Mouse (Mus musculus): ENCODE data around the gene Eif3l.

The Eif3l gene

DNA sequence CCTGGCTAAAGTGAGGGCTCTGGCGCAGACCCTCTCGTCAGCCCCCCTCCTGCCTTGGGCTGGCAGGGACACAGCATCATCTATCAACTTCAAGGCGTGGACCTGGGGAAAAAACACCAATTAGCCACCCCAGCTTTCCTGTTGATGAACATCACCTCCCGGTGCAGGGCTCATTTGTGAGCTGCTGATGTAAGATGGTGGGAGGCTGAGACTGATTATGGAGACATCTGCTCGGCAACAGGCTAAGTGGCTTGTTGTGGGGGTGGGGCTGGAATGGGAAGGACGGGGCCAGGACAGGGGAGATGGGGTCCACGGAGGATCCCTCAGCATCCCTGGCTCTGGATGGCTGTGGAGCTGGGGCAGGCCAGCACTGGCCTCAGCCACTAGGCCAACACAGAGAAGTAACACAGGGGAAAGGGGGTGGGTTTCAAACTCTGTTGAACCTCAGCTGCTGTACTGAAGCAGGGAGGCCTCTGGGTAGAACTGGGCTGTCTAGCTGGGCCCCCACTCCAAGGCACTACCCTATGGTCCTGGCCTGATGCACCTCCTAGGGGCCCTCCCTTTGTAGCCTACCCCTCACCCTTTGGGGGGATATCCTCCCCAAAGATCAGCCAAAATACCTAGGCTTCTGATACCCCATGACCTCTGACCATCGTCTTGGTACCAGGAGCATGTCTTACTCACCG, 24.7 kb upstream of the Eif3l start:
- no peak for DNase-seq

DNA sequence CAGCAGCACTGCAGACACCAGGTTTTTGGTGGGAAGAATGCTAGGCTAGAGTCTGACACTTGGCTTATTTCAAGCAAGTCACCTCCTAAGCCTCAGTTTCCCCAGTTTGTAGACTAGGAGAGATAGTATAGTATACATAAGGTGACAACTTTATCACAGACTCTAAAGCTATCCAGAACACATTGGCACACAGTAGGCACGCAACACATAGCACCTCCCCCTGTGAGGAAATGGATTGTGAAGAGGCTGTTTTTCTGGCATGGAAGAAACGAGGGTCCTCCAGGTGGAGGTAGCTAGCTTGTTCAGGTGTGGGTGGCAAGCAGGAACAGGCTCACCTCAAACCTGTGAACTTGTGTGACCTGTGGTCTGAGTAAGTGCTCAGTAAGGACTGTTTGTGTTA, 24.0 kb upstream of the Eif3l start:
- DNase-seq = no peak

DNA sequence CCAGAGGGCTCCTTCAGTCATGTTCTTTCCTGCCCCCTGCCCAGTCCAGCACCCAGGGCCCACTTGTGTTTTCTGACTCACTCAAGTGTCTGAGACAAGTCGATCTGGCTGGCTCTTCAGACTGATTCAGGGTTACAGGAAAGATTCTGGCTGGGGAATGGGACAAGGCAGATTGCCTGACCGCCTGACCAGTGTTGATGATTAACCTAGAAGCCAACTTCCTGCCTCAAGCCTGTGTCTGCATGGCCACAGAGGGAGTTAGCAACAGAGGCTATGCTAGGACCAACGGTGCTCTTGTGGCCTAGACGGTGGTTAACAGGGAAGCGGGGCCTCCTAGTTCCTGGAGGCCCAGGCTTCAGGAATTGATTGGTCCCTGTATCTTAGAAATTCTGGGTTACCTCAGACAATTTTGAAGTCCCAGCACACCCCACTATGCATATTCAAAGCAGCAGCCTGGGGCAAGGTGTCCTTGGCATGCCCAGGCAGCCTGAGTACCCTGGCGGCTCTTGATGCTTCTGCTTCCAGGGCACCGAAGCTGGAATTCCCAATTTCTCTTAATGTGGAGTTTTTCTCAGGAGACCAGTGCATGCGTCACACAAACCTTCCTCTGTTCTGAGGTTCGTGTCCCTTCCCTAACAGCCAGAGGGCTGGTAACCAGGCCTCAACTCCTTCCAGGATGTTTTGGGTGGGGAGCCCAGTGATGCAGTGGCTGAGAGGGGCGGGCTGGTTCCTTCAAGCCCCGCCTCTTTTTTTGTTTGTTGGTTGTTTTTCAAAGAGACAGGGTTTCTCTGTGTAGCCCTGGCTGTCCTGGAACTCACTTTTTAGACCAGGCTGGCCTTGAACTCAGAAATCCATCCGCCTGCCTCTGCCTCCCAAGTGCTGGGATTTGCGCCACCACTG, 23.3 kb upstream of the Eif3l start:
- DNase-seq = no peak

DNA sequence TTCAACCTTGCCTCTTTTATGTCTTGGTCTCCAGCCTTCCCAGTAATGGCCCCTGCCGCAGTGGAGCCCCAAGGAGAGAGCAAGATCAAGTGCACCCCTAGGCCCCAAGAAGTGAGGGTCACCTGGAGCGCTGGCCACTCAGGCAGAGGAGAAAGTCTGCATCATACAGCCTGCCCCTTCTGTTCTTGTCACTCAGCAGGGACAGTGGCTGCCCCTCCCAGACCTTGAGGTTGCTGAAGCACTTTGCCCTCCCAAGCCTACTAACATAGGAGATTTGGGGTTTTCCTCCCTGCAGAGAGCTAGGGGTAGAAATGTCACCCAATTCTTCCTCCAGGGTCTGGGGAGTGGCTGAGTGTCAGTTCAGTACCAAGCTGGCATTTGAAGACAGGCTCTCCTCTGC, 22.6 kb upstream of the Eif3l start:
- no peak for DNase-seq

DNA sequence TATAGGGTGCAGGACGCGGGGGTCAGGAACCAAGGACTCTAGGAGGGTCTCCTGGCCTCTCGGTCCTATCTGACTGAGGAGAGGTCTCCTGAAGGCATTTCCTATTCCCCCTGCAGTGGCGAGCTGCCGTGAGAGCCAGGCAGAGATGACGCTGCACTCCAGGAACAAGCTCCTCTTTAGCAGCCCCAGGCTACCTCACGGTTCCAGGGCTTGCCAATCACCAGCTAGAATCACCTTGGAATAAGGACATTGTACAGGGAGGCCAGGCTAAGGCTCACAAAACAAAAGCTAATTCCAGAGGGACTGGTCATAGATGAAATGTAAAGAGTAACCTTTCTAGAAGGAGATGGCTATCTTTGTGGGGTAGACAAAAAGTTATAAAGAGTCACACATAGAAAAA, 18.4 kb upstream of the Eif3l start:
- no peak for DNase-seq

DNA sequence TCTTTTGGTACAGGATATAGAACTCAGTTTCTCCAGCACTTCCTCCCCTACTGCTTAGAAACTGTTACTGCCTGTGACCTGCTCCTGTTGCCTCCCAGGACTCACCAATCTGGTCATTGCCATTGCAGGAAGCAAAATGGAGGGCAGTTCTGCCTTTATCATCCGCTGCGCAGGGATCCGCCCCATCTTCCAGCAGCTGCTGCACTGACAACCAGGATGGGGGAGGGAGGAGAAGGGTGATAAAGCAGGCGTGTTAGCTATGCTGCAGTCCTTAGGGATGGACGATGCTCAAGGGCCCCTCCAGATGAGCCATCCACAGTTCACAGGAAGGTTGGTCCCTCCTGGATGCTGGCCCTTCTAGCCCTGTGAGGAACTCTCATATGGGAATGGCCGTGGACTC, 17.1 kb upstream of the Eif3l start:
- DNase-seq = no peak

DNA sequence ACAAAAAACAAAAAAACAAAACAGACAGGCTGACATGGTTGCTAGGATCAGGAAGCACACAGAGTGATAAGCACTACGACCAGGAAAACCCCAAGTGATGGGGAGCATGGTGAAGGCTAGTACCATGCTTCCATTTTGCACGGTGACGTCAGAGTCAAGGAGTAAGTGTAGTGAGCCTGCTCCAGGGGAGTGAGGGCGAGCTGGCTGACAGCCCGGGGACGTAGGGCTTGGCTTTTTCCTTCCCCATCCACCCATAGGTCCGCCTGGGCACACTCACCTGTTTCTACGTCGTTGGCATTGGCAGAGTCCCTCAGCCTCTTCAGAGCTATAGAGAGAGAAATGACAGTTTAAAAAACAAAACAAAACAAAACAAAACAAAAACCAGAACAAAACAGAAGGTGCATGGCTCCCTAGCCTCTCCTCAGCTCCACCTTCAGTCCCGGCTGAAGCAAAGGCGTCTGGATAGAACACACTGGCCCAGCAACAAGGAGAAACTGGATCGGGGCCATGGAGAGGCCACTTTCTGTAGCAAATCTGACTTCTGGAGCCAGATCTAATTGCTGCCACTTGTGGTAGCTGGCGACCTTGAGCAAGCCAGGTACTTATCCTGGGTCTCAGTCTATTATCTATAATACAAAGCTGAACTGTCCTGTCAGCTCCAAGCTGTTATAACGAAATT, 14.0 kb upstream of the Eif3l start:
- no peak for DNase-seq

DNA sequence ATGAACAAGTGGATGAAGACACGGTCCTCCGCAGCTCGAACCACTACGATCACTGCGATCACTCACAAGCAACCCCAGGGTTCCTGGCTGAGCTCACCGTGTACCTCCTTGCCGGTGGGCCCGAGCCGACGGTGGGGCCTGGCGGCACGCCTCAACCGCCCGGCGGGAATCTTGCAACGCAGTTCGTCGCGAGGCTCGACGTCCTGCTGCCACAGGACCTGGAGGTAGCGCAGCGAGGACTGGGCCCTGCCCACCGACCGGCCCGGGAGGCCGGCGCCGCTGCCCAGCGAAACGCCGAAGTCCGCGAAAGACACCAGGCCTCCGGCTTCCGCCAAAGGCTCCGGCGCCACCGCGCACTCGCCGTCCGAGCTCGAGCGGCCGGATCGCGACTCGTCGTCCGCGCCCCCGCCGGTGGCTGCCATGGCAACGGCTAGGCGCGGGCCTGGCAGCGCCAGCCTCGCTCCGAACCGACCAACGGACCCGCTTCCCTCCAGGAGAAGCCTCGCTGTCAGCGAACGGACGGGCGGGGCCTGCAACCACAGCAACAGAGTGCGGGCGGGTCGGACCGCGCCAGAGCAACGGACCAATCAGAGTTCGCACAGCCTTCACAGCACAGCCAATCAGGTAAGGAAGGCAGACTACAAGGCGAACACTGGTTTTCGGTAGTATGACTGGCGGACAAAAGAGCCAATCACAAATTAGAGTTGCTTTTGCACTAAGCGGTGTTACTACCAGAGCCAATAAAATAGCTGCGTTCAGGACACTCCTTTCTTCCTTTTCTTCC, 12.4 kb upstream of the Eif3l start, which contains the start of gene Ankrd54:
TSS of gene Ankrd54 (minus strand) at position 518 of the 784 bp plus-strand sequence.
- DNase-seq = peak; percentile 97 to 98

DNA sequence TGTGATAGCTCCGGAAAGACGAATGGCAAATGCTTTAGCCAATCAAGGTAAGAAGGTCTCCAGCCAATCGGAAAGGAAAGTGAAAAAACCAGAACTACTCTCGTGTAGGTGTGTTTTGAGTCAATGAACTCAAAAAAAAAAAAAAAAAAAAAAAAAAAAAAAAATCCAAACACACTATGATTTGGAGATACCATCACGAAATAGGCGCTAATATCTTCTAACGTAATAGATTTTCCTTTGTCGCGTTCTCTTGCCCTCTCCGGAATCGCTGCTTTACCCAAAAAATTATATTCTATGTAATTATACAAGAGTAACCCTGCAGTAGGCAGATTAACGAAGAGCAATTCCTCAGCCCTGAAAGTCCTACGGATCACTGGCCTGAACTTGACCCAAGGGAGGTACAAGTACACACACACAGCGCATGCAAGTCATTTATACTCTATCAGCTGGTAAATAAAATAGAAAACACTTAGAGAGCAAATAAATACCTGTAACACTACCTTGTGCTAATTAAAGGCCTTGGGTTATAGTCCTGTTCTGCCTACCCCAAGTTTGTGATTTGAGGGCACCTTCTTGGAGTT, 11.7 kb upstream of the Eif3l start:
- no peak for DNase-seq

DNA sequence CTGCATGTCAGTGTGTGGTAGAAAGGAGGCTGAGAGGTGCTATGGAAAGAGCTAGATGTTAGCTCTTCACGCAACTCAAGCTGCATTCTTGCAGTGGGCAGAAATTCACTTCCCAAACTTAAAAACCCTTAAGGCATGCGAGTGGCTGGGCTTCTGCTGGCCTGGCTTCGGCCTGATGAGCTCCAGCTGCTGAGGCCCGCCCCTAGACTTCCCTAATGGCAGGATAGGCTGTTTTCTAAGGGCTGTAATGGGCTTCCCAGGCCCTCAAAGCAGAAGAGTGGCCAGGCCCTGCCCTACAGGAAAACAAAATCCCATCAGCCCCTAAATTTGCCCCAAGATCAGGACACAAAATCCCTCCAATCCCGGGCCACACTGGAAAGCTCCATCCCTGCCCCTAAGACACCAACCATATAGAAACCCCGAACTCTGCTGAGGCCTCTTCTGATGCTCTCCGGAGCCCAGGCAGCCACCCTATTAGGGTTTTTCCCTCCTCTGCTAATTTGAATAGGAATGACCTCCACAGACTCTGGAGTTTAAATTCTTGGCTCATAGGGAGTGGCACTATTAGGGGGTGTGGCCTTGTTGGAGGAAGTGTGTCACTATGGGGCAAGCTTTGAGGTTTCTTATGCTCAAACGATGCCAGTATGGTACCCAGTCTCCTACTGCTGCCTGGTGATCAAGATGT, 9.8 kb upstream of the Eif3l start:
- DNase-seq = no peak

DNA sequence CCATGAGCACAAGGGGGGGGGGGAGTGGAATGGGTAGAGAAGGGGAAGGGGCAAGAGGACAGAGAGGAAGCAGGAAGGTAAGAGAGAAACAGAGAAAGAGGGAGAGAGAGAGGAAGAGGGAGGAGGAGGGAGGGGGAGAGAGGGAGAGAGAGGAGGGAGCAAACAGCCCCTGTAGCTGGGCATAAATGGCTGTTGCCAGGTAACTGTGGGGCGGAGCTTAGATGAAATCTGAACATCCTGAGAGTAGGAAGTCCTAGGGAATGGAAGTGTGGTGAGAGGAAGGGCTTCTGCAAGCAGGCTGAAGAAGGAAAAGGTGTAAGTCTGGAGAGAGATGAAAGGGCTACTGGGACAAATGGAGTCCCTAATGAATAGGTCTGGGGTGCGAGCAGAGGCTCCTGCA, 8.7 kb upstream of the Eif3l start:
- no peak for DNase-seq

DNA sequence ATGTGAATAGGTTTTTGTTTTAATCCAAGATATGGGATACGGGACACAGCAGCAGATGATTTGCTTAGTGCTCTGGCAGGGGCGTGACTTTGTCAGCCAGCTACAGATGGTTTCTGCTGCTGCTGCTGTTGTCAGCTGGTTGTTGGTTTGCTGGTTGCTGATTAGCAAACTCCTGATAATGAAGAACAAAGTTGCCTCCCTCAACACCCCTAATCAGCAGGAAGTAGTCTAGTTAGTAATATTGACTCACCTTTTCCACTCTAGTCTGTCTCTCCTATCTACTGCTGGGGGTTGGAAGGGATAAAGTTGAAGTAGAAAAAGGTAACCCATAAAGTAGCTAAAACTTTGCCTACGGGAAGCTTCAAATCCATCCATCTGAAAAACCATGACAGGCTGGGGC, 7.3 kb upstream of the Eif3l start:
- DNase-seq = no peak

DNA sequence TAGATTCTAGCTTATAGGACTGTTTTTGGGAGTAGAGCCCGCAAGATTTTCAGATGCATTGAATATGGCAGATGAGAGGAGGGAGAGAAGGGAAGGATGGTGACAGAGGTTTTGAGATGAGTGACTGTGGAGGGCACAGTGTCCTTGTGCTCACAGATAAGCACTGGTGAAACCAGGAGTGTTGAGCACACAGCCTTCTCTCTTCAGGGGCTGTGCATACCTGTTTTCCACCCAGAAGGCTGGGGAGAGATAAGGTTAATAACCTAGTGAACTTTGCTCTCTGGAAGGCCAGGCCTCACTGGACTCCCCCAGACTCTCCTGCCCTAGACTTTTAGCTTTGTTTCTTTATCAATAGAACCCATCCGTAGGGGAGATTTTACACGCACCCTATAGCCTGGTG, 6.6 kb upstream of the Eif3l start:
- DNase-seq = no peak

DNA sequence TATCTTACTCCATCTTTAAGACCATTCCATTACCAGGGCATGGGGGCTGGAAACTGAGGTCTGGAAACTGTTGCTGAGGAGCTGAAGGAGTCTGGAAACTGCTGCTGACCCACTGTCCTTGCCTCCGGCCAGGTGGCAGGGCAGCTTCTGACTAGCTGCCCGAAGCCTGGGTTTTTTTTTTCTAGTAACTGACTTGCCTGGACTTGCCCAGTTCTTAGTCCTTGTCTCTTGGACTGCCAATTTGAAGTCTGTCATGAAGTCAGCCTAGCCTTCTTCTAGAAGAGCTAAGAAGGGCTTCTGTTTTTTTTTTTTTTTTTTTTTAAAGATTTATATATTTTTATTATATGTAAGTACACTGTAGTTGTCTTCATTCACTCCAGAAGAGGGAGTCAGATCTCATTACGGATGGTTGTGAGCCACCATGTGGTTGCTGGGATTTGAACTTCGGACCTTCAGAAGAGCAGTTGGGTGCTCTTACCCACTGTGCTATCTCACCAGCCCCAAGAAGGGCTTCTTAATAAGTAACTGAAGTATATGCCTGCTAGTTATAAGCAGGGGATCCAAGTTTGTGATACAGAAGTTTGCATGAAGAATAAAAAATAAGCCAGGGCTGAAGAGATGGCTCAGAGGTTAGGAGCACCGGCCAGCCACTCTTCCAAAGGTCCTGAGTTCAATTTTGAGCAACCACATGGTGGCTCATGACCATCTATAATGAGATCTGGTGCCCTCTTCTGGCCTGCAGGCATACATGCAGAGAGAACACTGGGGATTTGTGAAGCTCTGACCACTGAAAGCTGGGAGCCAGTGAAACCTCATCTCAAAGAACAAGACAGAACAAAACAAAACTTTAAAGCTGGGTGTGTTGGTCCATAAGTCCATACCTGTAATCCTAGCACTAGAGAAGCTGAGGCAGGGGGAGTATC, 3.6 kb upstream of the Eif3l start:
- peak; percentile 58 to 60 for DNase-seq

DNA sequence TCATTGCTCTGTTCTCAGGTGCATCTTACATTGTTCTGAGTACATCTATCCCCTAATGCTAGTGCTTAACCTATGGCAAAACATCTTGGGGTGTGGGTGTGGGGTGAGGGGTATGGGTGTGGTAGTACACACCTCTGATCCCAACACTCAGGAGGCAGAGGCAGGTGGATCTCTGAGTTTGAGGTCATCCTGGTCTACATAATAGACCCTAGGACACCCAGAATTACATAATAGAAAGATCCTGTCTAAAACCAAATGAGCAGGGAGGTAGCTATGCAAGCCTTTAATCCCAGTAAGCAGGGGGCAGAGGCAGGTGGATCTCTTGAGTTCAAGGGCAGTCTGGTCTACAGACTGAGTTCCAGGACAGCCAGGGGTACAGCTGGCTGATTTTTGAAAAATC, 1.2 kb upstream of the Eif3l start:
- DNase-seq = no peak

DNA sequence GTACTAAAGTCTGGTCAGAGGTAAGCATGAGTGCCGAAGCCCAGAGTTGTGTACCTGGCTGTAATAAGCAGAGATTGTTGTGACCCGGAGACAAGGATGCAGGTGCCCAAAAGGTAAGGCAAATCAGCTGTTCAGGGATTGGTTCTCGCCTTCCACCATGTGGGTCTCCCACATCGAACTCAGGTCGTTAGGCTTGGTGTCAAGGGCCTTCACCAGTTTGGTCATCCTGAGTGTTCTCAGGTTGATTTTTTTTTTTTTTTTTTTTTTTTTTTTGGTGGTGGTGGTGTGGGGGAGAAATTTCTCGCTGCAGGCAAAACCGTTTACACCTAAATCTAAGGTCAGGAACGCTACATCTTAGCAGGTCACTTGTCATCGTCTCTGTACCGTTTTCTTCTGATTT, 533 bp upstream of the Eif3l start:
- no peak for DNase-seq

DNA sequence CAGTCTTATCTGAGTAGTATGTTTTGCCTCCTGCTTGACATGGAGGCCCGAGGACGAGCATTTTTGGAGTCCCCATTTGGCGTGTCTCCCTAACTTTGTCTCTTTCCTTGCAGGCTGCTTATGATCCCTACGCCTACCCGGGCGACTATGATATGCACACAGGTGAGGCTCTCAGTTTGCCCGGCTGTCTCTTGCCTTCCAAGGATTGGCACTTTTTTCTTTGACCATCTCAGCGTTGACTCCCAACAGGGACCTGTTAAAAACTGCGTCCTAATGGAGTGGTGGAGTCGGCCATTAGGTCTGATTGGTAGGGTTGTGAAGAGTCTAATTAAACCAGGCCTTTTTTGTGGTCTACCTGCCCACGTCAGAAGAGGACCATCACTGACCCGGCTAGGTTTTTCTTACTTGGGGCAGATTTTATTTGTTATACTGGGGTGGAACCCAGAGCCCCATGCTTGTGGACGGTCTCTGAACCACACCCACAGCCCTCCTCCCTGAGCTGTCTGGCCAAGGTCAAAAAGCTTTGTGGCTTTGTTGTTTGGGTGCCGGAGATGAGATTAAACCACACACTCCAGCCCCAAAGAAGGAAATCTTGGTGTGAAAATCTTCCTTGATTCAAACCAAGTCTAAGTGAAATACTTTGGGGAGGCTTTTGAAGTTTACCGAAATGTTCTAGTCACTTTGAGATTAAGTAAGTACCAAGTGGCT, 833 bp downstream of the Eif3l start:
- no peak for DNase-seq

DNA sequence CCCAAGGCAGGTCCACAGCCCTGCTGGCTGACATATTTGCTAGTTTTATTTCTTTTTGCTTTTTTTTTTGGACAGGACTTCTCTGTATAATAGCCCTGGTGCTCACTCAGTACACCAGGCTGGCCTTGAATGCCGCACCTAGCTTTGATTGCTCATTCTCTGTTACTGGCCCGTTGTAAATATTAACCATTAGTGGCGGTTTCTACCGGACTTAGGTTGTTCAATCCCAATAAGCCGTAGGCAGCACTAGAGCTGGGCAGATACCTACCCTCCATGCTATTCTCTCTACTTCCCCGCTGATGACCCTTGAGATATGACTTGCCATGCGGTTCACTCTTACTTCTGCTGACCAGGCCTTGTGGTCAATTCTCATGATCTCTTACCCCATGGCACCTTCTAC, 4.6 kb downstream of the Eif3l start:
- DNase-seq = no peak

DNA sequence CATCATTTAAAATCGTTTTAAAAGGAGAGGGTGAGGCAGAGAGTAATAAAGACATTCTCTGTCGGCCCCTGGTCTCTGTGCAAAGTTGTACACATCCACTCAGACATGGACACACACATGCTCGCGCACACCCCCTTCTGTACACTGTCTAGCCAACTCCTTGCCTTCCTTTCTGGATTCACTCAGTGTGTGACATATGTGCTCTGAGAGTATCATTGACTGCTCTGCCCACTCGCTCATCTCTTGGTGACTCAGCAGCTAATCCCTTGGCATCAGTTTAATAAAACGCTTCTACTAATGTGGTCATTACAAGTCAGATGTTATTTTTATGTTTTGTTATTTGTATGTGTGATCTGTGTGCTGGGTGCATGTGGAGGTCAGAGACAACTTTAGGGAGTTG, 17.3 kb downstream of the Eif3l start:
- no peak for DNase-seq

All from cerebellum, postnatal 14 days (tissue).